Mouse (Mus musculus) intestine, postnatal 0 days (tissue): ENCODE results near the gene Phlpp1. TPM values are rescaled to one million over a fixed set of nuclear protein-coding genes. Genes with fewer than 3 reads are reported as not detected.

Experiments
- ATAC-seq: fragments of 200-750 bp; cut with Nextera tagmentation; 2 replicates; pipeline ENCODE4 v1.8.0; 2017; ENCODE audit warnings: mild to moderate bottlenecking, moderate TSS enrichment, moderate library complexity
- H3K27ac ChIP-seq: fragments of 300-500 bp; sonication (generic); 2 replicates; pipeline ENCODE4 v1.5.1; 2014; ENCODE audit warnings: mild to moderate bottlenecking, low read depth, low read length, moderate library complexity
- H3K27me3 ChIP-seq: fragments of 300-500 bp; sonication (generic); replicated peaks from 2 replicates; pipeline ENCODE4 v1.6.1; 2014; ENCODE audit warnings: low read length, mixed read lengths; ENCODE audit not compliant: control insufficient read depth, insufficient read depth
- H3K36me3 ChIP-seq: fragments of 300-500 bp; sonication (generic); 2 replicates; pipeline ENCODE4 v1.6.1; 2014; ENCODE audit warnings: mild to moderate bottlenecking, moderate library complexity; ENCODE audit not compliant: control insufficient read depth, insufficient read depth
- H3K4me1 ChIP-seq: fragments of 300-500 bp; sonication (generic); replicated peaks from 2 replicates; pipeline ENCODE4 v1.6.1; 2014; ENCODE audit warnings: antibody characterized with exemption, low read length, mixed read lengths; ENCODE audit not compliant: control insufficient read depth, insufficient read depth
- H3K4me2 ChIP-seq: fragments of 300-500 bp; sonication (generic); replicated peaks from 2 replicates; pipeline ENCODE4 v1.6.1; 2014; ENCODE audit warnings: low read depth, mild to moderate bottlenecking, moderate library complexity
- H3K4me3 ChIP-seq: fragments of 300-500 bp; sonication (generic); 2 replicates; pipeline ENCODE4 v1.5.1; 2014; ENCODE audit warnings: low read depth, low read length
- H3K9ac ChIP-seq: fragments of 300-500 bp; sonication (generic); 2 replicates; pipeline ENCODE4 v1.6.1; 2014; ENCODE audit warnings: mild to moderate bottlenecking, low read depth, low read length
- H3K9me3 ChIP-seq: fragments of 300-500 bp; sonication (generic); 2 replicates; pipeline ENCODE4 v1.6.1; 2016; ENCODE audit warnings: mixed run types; ENCODE audit not compliant: control insufficient read depth
- CTCF ChIP-seq: sonication (generic); IDR thresholded peaks from 2 replicates; pipeline ENCODE4 v1.5.1; 2016; ENCODE audit warnings: low read depth, mild to moderate bottlenecking, control low read depth, antibody characterized with exemption, moderate library complexity
- WGBS: fragments of 180-500 bp; shearing (Covaris S2); extraction: QIAGEN DNeasy Blood & Tissue Kit; methylation state at CpG from one replicate; pipeline ENCODE4 v1.1.7; 2014; 5-methylcytosine and 5-hydroxymethylcytosine counted together
- polyA plus RNA-seq: library from polyadenylated mRNA; unstranded; fragments of >200 nt; fragmentation: Nextera tagmentation; extraction: Ambion mirVana; gene quantifications from 2 replicates; pipeline ENCODE4 v1.2.1, GENCODE M21; 2015

Gene Phlpp1
- polyA plus RNA-seq, 1 experiment from 2014 or later: 1.6 TPM

- H3K36me3 ChIP-seq: no peaks in the 10 kb centered on the region
- H3K4me3 ChIP-seq: peak overlapping the region; percentile 90
- peak overlapping the region; percentile 92 for H3K27ac ChIP-seq
- H3K9ac ChIP-seq: peak overlapping the region; percentile 91
- no peaks in the 10 kb centered on the region for H3K27me3 ChIP-seq
- peak overlapping the region; percentile 89 for H3K4me2 ChIP-seq
- no peaks in the 10 kb centered on the region for H3K9me3 ChIP-seq
- no peak for TF ChIP-seq CTCF
- no peaks in the 10 kb centered on the region for H3K4me1 ChIP-seq
- WGBS: under 1% methylated on average over 66 of the region's 77 CpGs
- peak; percentile 29; the same call in 1 of the 2 replicates for ATAC-seq
Measured at GRCm38 (mm10) chr1:106172301-106172930, 864 bp downstream of the Phlpp1 start.

GRCm38 (mm10) chr1:106172931-106173371 is 1.4 kb downstream of the Phlpp1 start:
- no peaks in the 10 kb centered on the region for H3K4me1 ChIP-seq
- H3K9me3 ChIP-seq: no peaks in the 10 kb centered on the region
- H3K27me3 ChIP-seq: no peaks in the 10 kb centered on the region
- H3K9ac ChIP-seq: peak overlapping the region; percentile 91
- H3K4me3 ChIP-seq: peak overlapping the region; percentile 90
- no peaks in the 10 kb centered on the region for H3K36me3 ChIP-seq
- peak overlapping the region; percentile 89 for H3K4me2 ChIP-seq
- no peak for TF ChIP-seq CTCF
- H3K27ac ChIP-seq: peak overlapping the region; percentile 92
- WGBS: 2% methylated on average over 47 of the region's 47 CpGs
- 0 out of 2 replicates have a peak, but pooled peaks have one; percentile 0 for ATAC-seq

GRCm38 (mm10) chr1:106173621-106174156 is 2.1 kb downstream of the Phlpp1 start:
- H3K27me3 ChIP-seq: no peaks in the 10 kb centered on the region
- H3K27ac ChIP-seq: no peak overlapping the region
- 25% methylated on average over 9 of the region's 9 CpGs for WGBS
- ATAC-seq: no peak
- H3K9ac ChIP-seq: no peak overlapping the region
- peak overlapping the region; percentile 90 for H3K4me3 ChIP-seq
- H3K4me2 ChIP-seq: peak overlapping the region; percentile 89
- no peaks in the 10 kb centered on the region for H3K36me3 ChIP-seq
- TF ChIP-seq CTCF: no peak
- no peaks in the 10 kb centered on the region for H3K4me1 ChIP-seq
- H3K9me3 ChIP-seq: no peaks in the 10 kb centered on the region

GRCm38 (mm10) chr1:106174598-106174997 is 3.0 kb downstream of the Phlpp1 start:
- peak overlapping the region; percentile 89; the same call in 1 of the 2 replicates for H3K4me2 ChIP-seq
- no peak overlapping the region for H3K9ac ChIP-seq
- H3K9me3 ChIP-seq: no peaks in the 10 kb centered on the region
- no peak overlapping the region for H3K27ac ChIP-seq
- H3K27me3 ChIP-seq: no peaks in the 10 kb centered on the region
- no peaks in the 10 kb centered on the region for H3K36me3 ChIP-seq
- no peak overlapping the region for H3K4me3 ChIP-seq
- no peaks in the 10 kb centered on the region for H3K4me1 ChIP-seq
- no peak for TF ChIP-seq CTCF
- ATAC-seq: no peak

- peak overlapping the region; percentile 89; the same call in 1 of the 2 replicates for H3K4me2 ChIP-seq
- WGBS: 54% methylated on average over 3 of the region's 3 CpGs
- no peaks in the 10 kb centered on the region for H3K9me3 ChIP-seq
- H3K4me1 ChIP-seq: no peaks in the 10 kb centered on the region
- no peak for TF ChIP-seq CTCF
- no peak overlapping the region for H3K9ac ChIP-seq
- H3K36me3 ChIP-seq: no peaks in the 10 kb centered on the region
- H3K27me3 ChIP-seq: no peaks in the 10 kb centered on the region
- ATAC-seq: no peak
- no peak overlapping the region for H3K4me3 ChIP-seq
- no peak overlapping the region for H3K27ac ChIP-seq
Measured at GRCm38 (mm10) chr1:106175360-106175759, 3.8 kb downstream of the Phlpp1 start.

GRCm38 (mm10) chr1:106176791-106177190 is 5.2 kb downstream of the Phlpp1 start:
- H3K9ac ChIP-seq: no peak overlapping the region
- TF ChIP-seq CTCF: no peak
- ATAC-seq: no peak
- H3K4me1 ChIP-seq: no peaks in the 10 kb centered on the region
- no peaks in the 10 kb centered on the region for H3K27me3 ChIP-seq
- H3K27ac ChIP-seq: no peak overlapping the region
- no peak overlapping the region for H3K4me2 ChIP-seq
- WGBS: 71% methylated on average over 1 of the region's 1 CpGs
- H3K9me3 ChIP-seq: no peaks in the 10 kb centered on the region
- H3K4me3 ChIP-seq: no peak overlapping the region
- no peaks in the 10 kb centered on the region for H3K36me3 ChIP-seq
